8 mouse cellular contexts compared by ENCODE assay signal in genomic region chr2:174344003-174344655, GRCm38 (mm10). TPM values are rescaled to one million over a fixed set of nuclear protein-coding genes. Genes with fewer than 3 reads are reported as not detected.
DNase-seq lines count a peak whose midpoint lies in the region; ATAC-seq and TF ChIP-seq lines count a peak whose summit lies in the region.

No protein-coding gene starts in this region.

- DNase-seq in A20 (ENCODE audit: low read depth, low spot score), result peak; percentile 96
- peak; percentile 43 to 75 for DNase-seq in adrenal gland, postnatal 4 days (ENCODE audit: low spot score in 2 of 2)
- DNase-seq in limb, embryonic 14.5 days (ENCODE audit: low spot score), result peak; percentile 91
- DNase-seq in splenic B cell, adult 2 months (ENCODE audit: low read depth, low spot score), result peak; percentile 90

- H3K4me2 ChIP-seq in embryonic facial prominence, embryonic 15.5 days (replicated peaks), result peak overlapping the region; percentile 28
- H3K4me2 ChIP-seq in heart, embryonic 11.5 days, result peak overlapping the region; percentile 43
- H3K4me2 ChIP-seq in kidney, embryonic 14.5 days (replicated peaks; ENCODE audit: low read depth, low read length), result peak overlapping the region; percentile 9; the same call in 1 of the 2 replicates
- peak overlapping the region; percentile 4 for H3K4me2 ChIP-seq in limb, embryonic 14.5 days (replicated peaks; ENCODE audit: low read depth, low read length, severe bottlenecking)
- H3K4me2 ChIP-seq in midbrain, embryonic 16.5 days (ENCODE audit: low read length), result peak overlapping the region; percentile 25; the same call in 1 of the 2 replicates

- no peak overlapping the region for H3K4me3 ChIP-seq in embryonic facial prominence, embryonic 15.5 days (replicated peaks)
- H3K4me3 ChIP-seq in heart, embryonic 11.5 days (ENCODE audit: low read depth, low read length), result peak overlapping the region; percentile 1; the same call in 1 of the 2 replicates
- no peak overlapping the region for H3K4me3 ChIP-seq in kidney, embryonic 14.5 days (ENCODE audit: low read length)
- H3K4me3 ChIP-seq in limb, embryonic 14.5 days (replicated peaks; ENCODE audit: low read length), result no peak overlapping the region
- H3K4me3 ChIP-seq in midbrain, embryonic 16.5 days (ENCODE audit: low read depth, low read length), result no peak overlapping the region

- TF ChIP-seq POLR2A in limb, embryonic 14.5 days (IDR thresholded peaks at IDR 0.05; ENCODE audit: borderline replicate concordance, extremely low read depth, insufficient read depth, insufficient read length), result no peak

- ATAC-seq in embryonic facial prominence, embryonic 15.5 days (ENCODE audit: insufficient number of reproducible peaks, low FRiP score, low TSS enrichment, low read depth), result peak; percentile 77
- ATAC-seq in heart, embryonic 11.5 days (replicated peaks; ENCODE audit: insufficient number of reproducible peaks, low FRiP score, low TSS enrichment), result peak; percentile 41; the same call in 1 of the 2 replicates
- peak; percentile 77 for ATAC-seq in kidney, embryonic 14.5 days (ENCODE audit: low FRiP score, low TSS enrichment)
- peak; percentile 78 for ATAC-seq in limb, embryonic 14.5 days (ENCODE audit: low FRiP score, low read depth)
- peak; percentile 64 for ATAC-seq in midbrain, embryonic 16.5 days

- H3K27me3 ChIP-seq in embryonic facial prominence, embryonic 15.5 days, result no peaks in the 10 kb centered on the region
- H3K27me3 ChIP-seq in heart, embryonic 11.5 days (ENCODE audit: control insufficient read depth, insufficient read depth, low read length), result no peaks in the 10 kb centered on the region
- no peaks in the 10 kb centered on the region for H3K27me3 ChIP-seq in kidney, embryonic 14.5 days (ENCODE audit: control insufficient read depth, insufficient read depth, low read length)
- no peaks in the 10 kb centered on the region for H3K27me3 ChIP-seq in limb, embryonic 14.5 days (ENCODE audit: control insufficient read depth, insufficient read depth, low read length)
- no peaks in the 10 kb centered on the region for H3K27me3 ChIP-seq in midbrain, embryonic 16.5 days (ENCODE audit: control insufficient read depth, insufficient read depth, low read depth, low read length)
- no peaks in the 10 kb centered on the region for H3K27me3 ChIP-seq in splenic B cell, adult 2 months (ENCODE audit: control insufficient read depth, insufficient read depth, low read length, poor library complexity, severe bottlenecking)

- H3K27ac ChIP-seq in embryonic facial prominence, embryonic 15.5 days (replicated peaks), result peak overlapping the region; percentile 80
- H3K27ac ChIP-seq in heart, embryonic 11.5 days (ENCODE audit: low read depth, low read length), result peak overlapping the region; percentile 80
- H3K27ac ChIP-seq in kidney, embryonic 14.5 days (ENCODE audit: low read depth, low read length), result peak overlapping the region; percentile 73
- H3K27ac ChIP-seq in limb, embryonic 14.5 days (replicated peaks; ENCODE audit: low read depth, low read length), result peak overlapping the region; percentile 62; the same call in 1 of the 2 replicates
- peak overlapping the region; percentile 71 for H3K27ac ChIP-seq in midbrain, embryonic 16.5 days (ENCODE audit: low read length)

- H3K9ac ChIP-seq in embryonic facial prominence, embryonic 15.5 days, result no peak overlapping the region
- no peak overlapping the region for H3K9ac ChIP-seq in heart, embryonic 11.5 days (ENCODE audit: low read depth, low read length)
- H3K9ac ChIP-seq in kidney, embryonic 14.5 days (ENCODE audit: low read depth, low read length), result no peak overlapping the region
- H3K9ac ChIP-seq in limb, embryonic 14.5 days (ENCODE audit: low read depth, low read length, severe bottlenecking), result no peak overlapping the region
- no peak overlapping the region for H3K9ac ChIP-seq in midbrain, embryonic 16.5 days (ENCODE audit: low read depth, low read length)

- 5% methylated on average over 3 of the region's 3 CpGs for WGBS in embryonic facial prominence, embryonic 15.5 days
- WGBS in heart, embryonic 11.5 days (ENCODE audit: insufficient replicate concordance), result 24% methylated on average over 3 of the region's 3 CpGs
- WGBS in kidney, embryonic 14.5 days, result 7% methylated on average over 3 of the region's 3 CpGs
- 13% methylated on average over 3 of the region's 3 CpGs for WGBS in limb, embryonic 14.5 days
- WGBS in midbrain, embryonic 16.5 days, result 32% methylated on average over 3 of the region's 3 CpGs

- H3K4me1 ChIP-seq in embryonic facial prominence, embryonic 15.5 days, result peaks cover 60% of the 10 kb centered on the region
- peaks cover 43% of the 10 kb centered on the region for H3K4me1 ChIP-seq in heart, embryonic 11.5 days (ENCODE audit: control insufficient read depth, insufficient read depth, low read length)
- peaks cover 44% of the 10 kb centered on the region for H3K4me1 ChIP-seq in kidney, embryonic 14.5 days (ENCODE audit: control insufficient read depth, insufficient read depth, low read length)
- peaks cover 45% of the 10 kb centered on the region for H3K4me1 ChIP-seq in limb, embryonic 14.5 days (ENCODE audit: control insufficient read depth, insufficient read depth, low read length)
- H3K4me1 ChIP-seq in midbrain, embryonic 16.5 days (ENCODE audit: control insufficient read depth, insufficient read depth, low read length), result peaks cover 21% of the 10 kb centered on the region

- peaks cover 43% of the 10 kb centered on the region for H3K36me3 ChIP-seq in embryonic facial prominence, embryonic 15.5 days
- peaks cover 23% of the 10 kb centered on the region for H3K36me3 ChIP-seq in heart, embryonic 11.5 days (ENCODE audit: control insufficient read depth, insufficient read depth, low read length)
- H3K36me3 ChIP-seq in kidney, embryonic 14.5 days (ENCODE audit: control insufficient read depth, insufficient read depth, low read length), result peaks cover 53% of the 10 kb centered on the region
- peaks cover 61% of the 10 kb centered on the region for H3K36me3 ChIP-seq in limb, embryonic 14.5 days (ENCODE audit: control insufficient read depth, insufficient read depth, low read length)
- peaks cover 22% of the 10 kb centered on the region for H3K36me3 ChIP-seq in midbrain, embryonic 16.5 days (ENCODE audit: control insufficient read depth, insufficient read depth, low read length)
- H3K36me3 ChIP-seq in splenic B cell, adult 2 months (ENCODE audit: control insufficient read depth, insufficient read depth, low read length, poor library complexity, severe bottlenecking), result peaks cover 29% of the 10 kb centered on the region

- H3K9me3 ChIP-seq in embryonic facial prominence, embryonic 15.5 days (replicated peaks), result no peaks in the 10 kb centered on the region
- H3K9me3 ChIP-seq in heart, embryonic 11.5 days (replicated peaks; ENCODE audit: control insufficient read depth, low read length), result no peaks in the 10 kb centered on the region
- no peaks in the 10 kb centered on the region for H3K9me3 ChIP-seq in kidney, embryonic 14.5 days (ENCODE audit: control insufficient read depth, low read length)
- peaks cover 4% of the 10 kb centered on the region; the same call in 1 of the 2 replicates for H3K9me3 ChIP-seq in limb, embryonic 14.5 days (ENCODE audit: control insufficient read depth, low read length)
- H3K9me3 ChIP-seq in midbrain, embryonic 16.5 days (replicated peaks; ENCODE audit: control insufficient read depth, low read length, poor library complexity, severe bottlenecking), result no peaks in the 10 kb centered on the region

RNA-seq across cellular contexts. Expression of gene Gm20721, which starts 2.4 kb away (rescaled TPM):
- total RNA-seq in adrenal gland, postnatal 4 days (2021), result 1 to 10 TPM; 2.1 to 2.2 TPM
- polyA plus RNA-seq in embryonic facial prominence, embryonic 15.5 days (2015; fragmentation: Nextera tagmentation; extraction: Ambion mirVana), result 26.0 and 38.6 TPM in 2 replicates
- 5.6 and 8.6 TPM in 2 replicates for polyA plus RNA-seq in heart, embryonic 11.5 days (2014; fragmentation: Nextera tagmentation; extraction: Ambion mirVana)
- 10.1 and 15.0 TPM in 2 replicates for polyA plus RNA-seq in kidney, embryonic 14.5 days (2014; fragmentation: Nextera tagmentation; extraction: Ambion mirVana)
- 0.65 and 0.73 TPM in 2 replicates for polyA plus RNA-seq in limb, embryonic 14.5 days (2012; rRNA removed)
- polyA plus RNA-seq in limb, embryonic 14.5 days (2014; fragmentation: Nextera tagmentation; extraction: Ambion mirVana), result 11.7 and 13.4 TPM in 2 replicates
- 11.1 and 15.0 TPM in 2 replicates for polyA plus RNA-seq in midbrain, embryonic 16.5 days (2015; fragmentation: Nextera tagmentation; extraction: Ambion mirVana)
